Mouse (Mus musculus) inflammation-experienced regulatory T-cells, adult 6 months (primary cell): ENCODE measurements around the gene Kctd2. TPM values are rescaled to one million over a fixed set of nuclear protein-coding genes. Genes with fewer than 3 reads are reported as not detected.
A peak's percentile ranks its signal among the peaks of the same experiment; 100 is the strongest.

Source experiments
- ATAC-seq: one replicate; pipeline ENCODE4 v1.8.0; 2017
- polyA plus RNA-seq, 3 experiments: library from polyadenylated mRNA; unstranded; fragments of 100-300 nt; shearing (Covaris generic); gene quantifications; one replicate each; pipeline ENCODE4 v1.2.1; 2017

Gene Kctd2
- polyA plus RNA-seq, 3 experiments from 2014 or later, result 5.6 to 15.7 (median 14.9) TPM

DNA sequence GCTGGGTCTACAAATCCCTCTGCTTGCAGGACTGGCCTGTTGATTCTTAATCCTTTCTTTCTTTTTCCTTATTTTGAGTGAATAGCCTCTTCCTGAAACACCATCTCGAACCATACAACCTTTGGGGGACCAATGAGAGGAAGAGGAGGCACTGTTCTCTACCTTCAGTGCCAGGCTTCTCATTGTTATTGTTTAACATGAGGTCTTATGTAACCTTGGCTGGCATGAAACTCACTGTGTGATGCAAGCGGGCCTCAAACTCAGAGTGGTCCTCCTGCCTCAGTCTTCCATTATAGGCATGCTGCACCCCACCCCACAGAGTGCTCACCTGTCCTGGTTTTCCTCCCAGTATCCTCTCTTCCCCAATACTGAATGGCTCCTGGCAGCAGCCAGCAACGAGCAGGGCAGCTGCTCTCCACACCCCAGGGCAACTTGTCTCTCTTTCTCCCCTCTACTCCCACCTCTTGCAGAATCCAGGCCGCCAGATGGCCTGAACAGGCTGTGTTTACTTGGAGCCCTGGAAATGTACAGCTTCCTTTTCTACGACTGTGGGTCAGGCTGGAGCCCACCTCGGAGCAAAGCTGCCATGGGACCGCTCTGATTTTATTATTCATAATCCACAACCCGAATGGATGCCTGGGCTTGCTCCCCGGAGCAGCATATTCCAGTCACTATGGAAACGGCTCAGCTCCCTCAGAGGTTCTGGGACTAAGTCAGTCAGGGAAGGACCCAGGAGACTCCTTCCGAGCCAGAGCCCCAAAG, 19.1 kb upstream of the Kctd2 start:
- ATAC-seq, result no peak

DNA sequence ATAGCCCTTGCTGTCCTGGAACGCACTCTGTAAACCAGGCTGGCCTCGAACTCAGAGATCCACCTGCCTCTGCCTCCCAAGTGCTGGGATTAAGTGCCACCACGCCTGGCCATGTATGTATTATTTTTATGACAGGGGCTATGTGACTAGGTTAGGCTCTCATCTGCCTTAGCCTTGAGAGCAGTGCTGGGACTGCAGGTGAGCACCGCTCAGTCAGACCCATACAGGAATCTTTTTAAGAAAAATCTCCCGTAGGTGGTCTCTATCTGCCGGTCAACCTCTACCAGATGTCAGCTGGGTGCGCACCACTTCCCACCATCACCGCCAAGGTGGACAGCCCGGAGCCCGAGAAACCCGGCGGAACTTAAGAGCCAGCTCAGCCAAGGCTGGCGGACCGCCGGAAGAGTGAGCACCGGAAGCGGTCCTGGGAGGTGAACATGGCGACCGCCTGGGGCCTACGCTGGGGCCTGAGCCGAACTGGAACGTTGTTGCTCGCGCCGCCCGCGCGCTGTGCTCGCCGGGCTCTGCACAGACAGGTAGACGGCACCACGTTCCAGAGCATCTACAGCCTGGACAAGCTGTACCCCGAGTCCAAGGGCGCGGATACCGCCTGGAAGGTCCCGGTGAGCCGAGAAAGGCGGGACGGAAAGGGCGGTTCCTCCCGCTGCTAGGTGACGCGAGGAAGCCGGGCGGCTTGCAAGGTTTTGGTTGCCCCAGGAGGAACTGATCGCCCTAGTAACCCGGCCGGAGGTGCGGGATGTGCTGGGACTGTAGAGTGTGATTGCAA, 16.4 kb upstream of the Kctd2 start, which contains the start of gene Mrpl58:
Mrpl58 (plus strand) TSS at position 415 of the 787 bp plus-strand sequence.
- ATAC-seq, result peak; percentile 57

DNA sequence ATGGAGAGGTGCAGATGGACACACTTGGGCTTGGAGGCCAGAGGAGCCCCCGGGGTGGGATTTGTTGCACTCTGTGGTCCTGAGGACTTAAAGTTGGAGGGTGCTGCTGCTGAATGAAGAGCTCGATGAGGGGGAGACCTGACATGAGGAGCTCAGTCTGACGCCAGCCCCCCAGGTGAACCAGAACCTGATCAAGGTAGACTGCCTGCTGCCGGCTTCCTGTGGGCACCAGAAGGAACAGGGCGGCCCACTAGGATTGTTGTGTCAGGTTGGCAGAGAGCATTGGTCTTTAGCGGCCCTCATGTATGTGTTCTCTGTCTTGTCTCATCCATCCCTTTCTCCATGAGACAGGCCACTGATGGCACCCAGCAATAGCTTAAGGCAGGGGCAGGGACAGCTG, 14.2 kb upstream of the Kctd2 start:
- no peak for ATAC-seq

DNA sequence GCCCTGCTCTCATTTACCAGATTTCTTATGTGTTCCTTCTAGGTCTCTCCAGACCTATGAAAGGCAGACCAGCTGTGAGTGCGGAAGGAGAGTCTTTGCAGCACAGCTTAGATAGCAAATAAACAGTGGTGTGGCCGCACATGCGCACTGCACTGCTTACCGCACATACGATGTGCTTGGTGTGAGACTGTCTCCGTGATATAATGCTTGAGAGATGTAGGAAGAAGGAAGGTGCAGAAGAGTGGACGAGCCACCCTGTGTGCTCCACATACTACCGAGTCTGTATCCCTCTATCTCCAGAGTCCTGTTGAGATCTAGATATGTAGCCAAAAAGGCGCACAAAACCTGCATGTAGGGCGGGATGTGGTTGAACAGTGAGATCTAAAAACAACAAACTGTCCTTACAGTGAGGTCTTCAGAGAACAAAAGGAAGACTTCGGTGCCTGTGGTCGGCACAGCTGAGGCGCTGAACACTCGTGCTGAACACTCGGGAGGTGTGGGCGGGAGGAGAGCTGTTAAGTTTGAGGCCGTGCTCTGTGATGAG, 13.0 kb upstream of the Kctd2 start:
- ATAC-seq, result peak; percentile 77

DNA sequence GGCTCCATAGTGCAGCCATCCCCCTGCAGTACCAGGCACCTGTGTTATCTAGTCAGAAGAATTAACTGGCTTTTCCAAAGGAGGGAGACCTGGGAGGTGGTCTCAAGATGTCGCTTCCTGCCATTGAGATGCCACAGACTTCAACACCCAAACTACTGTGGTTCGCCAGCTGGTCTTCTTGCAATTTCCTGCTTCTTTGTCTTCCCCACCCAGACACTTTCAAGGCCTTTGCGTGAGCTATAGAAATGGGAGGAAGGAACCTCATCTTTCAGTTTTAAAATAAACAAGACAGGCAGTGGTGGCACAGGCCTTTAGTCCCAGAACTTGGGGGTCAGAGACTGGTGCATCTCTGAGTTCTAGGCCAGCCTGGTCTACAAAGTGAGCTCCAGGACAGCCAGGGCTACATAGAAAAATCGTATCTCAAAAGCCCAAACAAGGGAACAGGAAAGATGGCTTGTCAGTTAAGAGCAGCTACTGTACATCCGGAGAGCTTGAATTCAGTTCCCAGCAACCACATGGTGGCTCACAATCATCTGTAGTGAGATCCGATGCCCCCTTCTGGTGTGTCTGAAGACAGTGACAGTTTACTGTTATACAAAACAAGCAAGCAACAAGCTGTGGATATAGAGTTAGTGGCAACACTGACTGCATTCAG, 11.5 kb upstream of the Kctd2 start:
- ATAC-seq, result no peak

DNA sequence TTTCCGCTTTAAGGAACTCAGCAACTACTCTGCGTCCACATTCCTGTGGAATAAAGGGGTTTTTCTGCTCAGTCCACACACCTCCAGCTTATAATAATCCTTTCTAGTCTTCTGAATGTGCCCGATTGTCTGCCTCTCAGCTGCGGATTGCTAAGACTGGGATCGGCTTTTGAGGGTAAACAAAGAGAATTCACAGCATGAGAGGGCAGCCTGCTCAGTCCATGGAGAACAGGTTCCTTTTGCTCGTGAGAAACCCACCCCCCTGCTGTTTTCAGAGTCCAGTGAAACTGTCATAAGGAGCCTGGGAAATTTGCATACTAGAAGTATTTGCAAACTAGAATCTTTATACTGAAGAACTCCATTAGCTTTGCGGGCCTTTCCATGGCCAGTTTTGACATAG, 10.4 kb upstream of the Kctd2 start:
- ATAC-seq, result no peak

DNA sequence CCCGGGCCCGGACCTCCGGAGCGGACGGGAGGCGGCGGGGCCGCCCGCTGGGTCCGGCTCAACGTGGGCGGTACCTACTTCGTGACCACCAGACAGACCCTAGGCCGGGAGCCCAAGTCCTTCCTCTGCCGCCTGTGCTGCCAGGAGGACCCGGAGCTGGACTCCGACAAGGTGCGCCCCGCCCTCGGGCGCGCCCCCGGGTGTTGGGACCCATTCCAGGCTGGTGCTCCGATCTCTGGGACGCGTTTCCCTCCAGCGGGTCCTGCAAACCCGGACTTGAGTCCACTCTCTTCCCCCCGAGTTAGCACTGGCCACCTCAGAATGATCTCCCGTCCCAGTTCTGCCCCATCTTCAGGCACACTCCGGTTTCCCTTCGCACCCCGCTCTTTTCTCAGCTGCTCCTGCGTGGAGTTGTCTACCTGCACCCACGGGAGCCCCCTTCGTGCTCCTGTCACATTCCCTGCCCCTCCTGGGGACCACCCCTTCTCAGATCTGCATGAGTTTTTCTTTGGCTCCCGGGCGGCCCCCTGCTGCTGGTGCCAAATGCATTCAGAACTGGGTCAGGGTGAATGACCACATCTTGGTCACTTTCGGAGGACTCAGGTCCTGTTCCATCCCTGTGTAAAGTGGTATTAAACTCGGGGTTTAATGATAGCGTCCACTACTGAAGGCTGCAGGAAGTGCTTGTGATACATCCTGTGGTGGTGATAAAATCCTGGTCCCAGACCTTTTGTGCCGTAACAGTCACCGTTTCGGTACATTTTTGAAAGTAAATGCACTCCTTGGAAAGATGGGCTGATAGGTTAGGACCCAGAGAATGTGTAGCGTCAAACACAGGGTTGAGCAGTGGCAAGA, 635 bp downstream of the Kctd2 start:
- ATAC-seq, result no peak

DNA sequence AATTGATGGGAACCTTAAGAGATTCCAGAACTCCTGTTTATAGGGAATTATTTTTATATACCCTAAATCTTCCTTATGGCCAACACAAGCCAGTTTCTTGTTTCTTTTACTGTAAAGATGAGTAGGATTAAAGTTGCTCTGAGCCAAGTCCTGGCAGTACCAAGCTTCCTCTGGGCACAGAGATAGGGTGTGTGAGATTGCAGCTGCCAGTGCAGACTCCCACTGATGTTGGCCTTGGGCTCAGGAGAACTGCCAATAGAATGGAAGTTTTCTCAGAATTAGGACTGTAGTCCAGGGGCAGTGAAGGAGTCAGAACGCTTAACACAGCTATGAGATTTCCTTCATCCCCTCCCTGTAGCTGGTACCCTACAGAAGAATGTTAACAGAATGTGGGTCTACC, 1.4 kb downstream of the Kctd2 start:
- no peak for ATAC-seq

DNA sequence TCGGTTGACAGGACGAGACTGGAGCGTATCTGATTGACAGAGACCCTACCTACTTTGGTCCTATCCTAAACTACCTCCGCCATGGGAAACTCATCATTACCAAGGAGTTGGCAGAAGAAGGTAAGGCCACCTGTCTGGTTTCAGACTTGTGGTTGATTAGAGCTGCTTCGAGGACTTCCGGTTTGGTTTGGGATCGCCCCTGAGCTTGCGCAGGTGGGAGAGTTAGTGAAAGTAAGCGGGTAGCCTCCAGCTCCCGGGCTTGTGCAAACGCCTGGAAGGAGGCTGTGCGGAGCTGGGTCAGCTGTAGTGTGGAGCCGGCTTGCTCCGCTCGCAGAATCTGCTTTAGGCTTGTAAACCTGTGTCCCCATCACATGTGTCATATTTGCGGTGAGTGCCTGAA, 2.0 kb downstream of the Kctd2 start:
- ATAC-seq, result no peak

DNA sequence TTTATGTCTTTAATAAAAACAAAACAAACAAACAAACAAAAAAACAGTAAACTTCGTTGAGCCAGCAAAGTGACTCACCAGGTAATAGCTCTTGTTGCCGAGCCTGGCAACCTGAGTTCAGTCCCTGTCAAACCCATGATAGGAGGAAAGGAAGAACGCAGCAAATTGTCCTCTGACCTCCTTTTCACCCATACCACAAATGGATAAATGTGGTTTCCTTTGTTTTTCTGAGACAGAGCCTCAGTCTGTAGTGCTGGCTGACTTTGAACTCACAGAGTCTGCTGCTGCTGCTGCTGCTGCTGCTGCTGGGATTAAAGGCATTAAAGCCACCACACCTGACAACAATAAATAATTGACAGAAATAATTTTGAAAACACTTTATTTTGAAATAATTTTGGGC, 3.2 kb downstream of the Kctd2 start:
- no peak for ATAC-seq

DNA sequence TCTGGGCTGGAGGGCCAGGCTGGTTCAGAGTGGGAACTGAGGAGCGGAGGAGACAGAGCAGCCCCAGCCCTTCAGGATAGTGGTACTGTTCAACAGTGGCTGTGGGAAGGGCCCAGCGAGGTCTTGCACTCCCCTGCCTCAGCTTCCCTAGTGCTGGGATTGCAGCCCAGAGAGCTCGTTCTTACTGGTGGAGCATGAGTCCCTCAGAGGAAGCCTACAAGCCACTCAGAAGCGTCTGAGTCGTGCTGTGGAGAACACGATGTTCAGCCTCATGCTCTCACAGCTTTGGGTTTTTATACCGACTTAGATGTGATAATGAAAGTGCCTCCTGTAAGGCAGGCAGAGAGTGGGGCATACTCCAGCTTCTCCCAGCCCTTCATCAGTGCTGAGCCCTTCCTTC, 4.7 kb downstream of the Kctd2 start:
- no peak for ATAC-seq

DNA sequence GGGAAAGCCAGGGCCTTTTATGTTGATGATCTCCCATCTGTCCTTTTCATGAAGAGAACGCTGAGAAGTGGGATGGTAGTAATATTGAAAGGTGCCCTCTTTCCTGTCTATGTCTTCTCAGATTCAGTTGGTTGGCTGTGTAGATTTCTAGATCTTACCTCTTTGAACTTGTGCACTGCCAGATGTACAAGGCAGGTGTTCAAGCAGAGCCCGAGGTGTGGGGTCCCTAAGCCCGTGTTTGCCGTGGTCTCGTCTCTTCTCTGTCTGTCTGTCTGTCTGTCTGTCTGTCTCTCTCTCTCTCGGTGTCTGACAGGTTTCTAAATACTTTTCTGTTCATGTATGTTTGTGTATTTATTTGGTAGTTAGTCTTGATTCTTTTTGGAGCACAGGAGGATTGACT, 5.7 kb downstream of the Kctd2 start:
- no peak for ATAC-seq

DNA sequence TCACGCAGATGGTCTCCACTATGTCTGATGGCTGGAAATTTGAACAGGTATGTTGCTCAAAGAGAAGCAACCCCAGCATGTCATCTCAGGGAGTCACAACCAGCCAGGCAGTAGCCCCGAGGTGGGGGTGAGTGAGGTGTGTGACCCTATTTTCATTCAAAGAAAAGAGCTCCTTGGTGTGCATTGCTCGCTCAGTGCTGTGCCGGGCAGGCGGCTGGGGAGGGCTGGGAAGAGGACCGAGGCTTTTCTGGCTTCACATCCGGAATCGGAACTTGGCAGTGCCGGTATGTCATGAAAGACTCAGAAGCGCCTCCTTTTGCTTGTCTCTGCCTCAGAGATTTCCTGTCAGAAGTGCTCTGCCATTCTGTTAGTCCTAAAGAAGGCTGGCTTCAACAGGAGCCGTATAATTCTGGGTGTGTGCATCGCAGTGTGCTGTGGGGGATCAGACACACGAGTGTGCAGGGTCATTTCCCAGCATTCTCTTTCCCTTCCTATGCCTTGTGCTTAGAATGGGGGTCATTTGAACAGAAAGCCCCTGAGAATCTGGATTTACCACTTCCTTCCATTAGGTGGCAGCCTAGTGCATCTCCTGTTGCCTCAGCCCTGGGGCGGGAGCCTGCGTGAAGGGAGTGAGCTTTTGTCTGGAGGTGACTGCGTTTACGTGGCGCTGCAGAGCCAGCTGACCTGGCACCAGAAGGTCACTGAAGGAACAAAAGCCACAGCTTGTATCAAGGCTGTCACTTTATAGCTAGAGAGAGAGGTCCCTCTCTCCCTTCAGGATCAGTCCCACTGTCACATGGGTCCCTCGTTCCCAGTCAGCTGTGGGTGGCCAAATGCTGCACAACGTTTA, 7.8 kb downstream of the Kctd2 start:
- ATAC-seq, result peak; percentile 79

DNA sequence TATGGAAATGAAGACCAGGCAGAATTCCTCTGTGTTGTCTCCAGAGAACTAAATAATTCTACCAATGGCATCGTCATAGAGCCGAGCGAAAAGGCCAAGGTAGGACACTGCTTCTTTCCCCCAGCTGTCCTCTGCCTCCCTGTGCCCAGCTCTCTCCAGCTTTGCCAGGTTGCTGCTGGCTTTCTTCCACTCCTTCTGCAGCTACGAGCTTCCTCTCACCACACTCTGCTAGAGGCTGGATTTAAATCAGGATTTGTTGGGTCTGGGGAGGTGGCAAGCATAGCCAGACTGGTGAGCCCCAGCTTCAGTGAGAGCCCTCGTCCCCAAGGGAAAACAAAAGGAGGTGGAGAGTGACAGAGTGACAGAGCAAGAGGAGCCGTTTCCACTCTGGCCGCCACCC, 9.4 kb downstream of the Kctd2 start:
- no peak for ATAC-seq

DNA sequence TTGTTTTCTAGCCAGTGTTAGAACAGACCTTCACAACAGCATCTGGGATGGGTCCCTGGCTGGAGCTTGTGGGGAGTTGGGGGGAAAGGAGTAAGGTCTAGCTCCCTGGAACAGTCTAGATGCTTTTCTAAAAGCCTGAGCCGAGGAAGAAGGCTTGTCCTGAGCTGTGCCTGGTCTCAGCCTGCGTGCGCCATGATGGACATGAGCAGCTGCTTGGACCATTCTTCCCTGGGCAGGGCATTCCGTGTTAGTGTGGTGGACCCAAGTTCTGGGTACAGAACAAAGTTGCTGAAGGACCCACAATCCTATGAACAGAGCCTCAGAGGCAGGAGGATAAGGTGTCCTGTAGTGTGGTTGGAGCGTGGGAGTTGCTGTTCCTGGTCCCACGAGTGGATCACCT, 10.6 kb downstream of the Kctd2 start:
- ATAC-seq, result no peak

DNA sequence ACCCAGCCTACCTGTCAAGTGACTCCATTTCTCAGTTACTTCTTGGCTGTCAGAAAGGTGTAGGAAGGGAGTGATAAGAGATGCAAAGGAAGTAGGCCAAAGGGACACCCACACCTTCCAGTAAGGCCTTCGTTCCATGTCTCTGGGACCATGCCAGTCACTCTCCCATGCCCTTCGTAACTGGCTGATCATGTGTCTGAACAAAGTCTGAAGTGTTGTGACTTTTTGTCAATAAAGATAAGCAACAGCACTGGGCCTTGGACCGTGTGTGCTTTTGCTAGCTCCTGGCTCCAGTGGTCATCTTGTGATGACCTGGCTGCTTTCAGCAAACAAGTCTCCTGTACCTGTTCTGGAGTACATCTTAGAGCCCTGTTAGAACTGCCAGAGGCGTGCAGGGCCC, 12.9 kb downstream of the Kctd2 start:
- ATAC-seq, result no peak

DNA sequence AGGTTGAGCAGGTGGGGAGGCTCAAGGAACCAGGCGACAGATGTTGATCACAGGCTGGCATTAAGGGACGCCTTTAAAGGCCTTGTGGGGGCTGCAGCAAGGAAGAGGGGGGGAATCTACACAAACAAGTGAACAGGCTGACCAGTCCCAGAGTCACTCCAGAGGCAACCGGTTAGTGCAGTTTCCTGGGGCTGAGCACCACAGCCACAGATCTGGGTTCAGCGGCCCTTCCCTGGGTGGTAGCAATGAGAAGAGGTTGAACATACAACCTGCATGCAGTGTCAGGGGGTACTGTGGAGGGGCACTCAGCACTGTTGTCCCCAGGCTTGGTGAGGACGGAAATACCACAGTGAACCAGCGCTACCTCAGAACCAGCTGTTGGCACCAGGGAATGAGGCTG, 13.4 kb downstream of the Kctd2 start:
- no peak for ATAC-seq

DNA sequence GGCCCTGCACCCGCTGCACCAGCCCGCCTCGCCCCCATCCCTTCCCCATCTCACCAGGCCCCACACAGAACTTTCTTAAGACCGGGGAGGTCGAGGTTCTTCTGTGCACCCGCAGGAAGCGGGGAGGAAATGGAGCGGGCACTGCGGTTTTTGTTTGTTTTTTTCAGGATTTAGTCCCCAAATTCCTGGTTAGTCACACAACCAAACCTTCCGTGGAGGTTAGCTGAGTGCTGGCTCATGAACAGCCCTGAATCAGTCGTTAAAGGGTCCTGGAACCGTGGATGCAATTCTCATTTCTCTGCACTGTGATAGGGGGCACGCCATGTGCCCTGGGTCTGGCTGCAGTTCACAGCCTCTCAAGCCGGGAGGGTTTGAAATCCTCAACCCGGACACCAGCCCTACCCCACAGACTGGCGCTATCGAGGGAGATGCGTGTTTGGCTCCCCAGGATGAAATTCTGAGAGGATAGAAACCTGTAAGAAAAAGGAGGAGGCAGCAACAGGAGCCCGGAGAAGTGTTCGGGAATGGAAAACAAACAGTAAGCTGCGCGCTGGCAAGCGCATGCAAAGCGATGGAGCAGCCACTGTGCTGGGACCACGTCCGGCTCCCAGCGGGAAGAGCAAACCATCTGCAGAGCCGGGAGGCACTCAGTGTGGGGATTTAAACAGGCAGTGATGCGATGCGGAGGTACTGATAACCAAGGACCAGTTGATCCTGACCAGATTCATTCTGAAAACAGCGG, 15.8 kb downstream of the Kctd2 start:
- ATAC-seq, result no peak

DNA sequence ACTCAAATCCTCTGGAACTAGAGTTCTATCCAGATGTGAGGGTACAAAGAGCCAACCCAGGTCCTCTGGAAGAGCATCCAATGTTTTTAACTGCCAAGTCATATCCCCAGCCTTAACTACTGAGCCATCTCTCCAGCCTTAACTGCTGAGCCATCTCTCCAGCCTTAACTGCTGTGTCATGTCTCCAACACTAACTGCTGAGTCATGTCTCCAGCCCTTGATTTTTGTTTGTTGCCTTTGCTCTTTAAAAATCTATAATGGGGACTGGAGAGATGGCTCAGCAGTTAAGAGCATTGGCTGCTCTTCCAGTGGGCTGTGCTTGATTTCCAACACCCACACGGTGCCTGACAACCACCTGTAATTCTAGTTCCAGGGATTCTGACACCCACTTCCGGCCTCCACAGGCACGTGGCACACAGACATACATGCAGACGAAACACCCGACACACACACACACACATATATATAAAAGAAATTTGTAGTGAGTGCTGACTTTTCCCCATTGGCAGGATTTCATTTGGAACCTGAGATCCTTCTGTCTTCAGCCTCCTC, 17.7 kb downstream of the Kctd2 start:
- ATAC-seq, result no peak

DNA sequence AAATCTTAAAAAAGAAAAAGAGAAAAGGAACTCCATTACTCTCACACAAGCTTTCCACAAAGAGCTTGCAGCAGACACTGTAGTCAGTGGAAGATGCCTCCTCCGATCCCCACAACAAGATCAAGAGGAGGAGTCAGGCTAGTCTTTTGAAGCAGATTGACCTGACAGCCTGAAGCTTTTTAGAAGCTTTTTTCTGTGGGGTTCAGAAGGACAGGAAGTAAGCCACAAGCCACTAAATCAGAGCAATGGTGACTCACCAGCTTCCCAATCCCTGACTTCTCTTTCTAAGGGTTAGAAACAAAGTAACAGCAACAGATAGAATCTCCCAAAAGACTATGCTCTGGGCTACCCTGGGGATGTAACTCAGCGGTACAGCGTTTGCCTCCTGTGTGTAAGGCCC, 19.4 kb downstream of the Kctd2 start:
- no peak for ATAC-seq
